Mouse (Mus musculus) embryo, embryonic 10.5 days (tissue): ENCODE measurements around the gene Fev.

Experiments
- DNase-seq: peaks from one replicate; pipeline ENCODE4 v3.0.0-alpha.2; 2015; ENCODE audit warnings: low spot score

Fev gene

GRCm38 (mm10) chr1:74880785-74881360, 4.3 kb downstream of the Fev start:
- DNase-seq = peak; percentile 91

- DNase-seq = no peak
Observed at GRCm38 (mm10) chr1:74877199-74877598, 8.0 kb downstream of the Fev start.

GRCm38 (mm10) chr1:74872218-74872617, 13.0 kb downstream of the Fev start:
- DNase-seq = no peak

GRCm38 (mm10) chr1:74861783-74862182, 23.4 kb downstream of the Fev start:
- no peak for DNase-seq

- no peak for DNase-seq
Observed at GRCm38 (mm10) chr1:74859223-74859984, 25.8 kb downstream of the Fev start.

- no peak for DNase-seq
Observed at GRCm38 (mm10) chr1:74858805-74859204, 26.4 kb downstream of the Fev start.

GRCm38 (mm10) chr1:74858171-74858719, 27.0 kb downstream of the Fev start:
- DNase-seq = peak; percentile 88

- DNase-seq = peak; percentile 29
Observed at GRCm38 (mm10) chr1:74857677-74858076, 27.5 kb downstream of the Fev start.

- no peak for DNase-seq
Observed at GRCm38 (mm10) chr1:74857201-74857600, 28.0 kb downstream of the Fev start.

GRCm38 (mm10) chr1:74856791-74857190, 28.4 kb downstream of the Fev start:
- peak; percentile 29 for DNase-seq

- no peak for DNase-seq
Observed at GRCm38 (mm10) chr1:74856439-74856720, 28.8 kb downstream of the Fev start.

GRCm38 (mm10) chr1:74855651-74856438, 29.4 kb downstream of the Fev start:
- peak; percentile 31 for DNase-seq

- no peak for DNase-seq
Observed at GRCm38 (mm10) chr1:74855156-74855555, 30.1 kb downstream of the Fev start.

GRCm38 (mm10) chr1:74854306-74855056, 30.7 kb downstream of the Fev start, which contains the start of gene Cdk5r2:
TSS of gene Cdk5r2 (plus strand) at chr1:74854934.
- peak; percentile 97 for DNase-seq

- peak; percentile 58 for DNase-seq
Observed at GRCm38 (mm10) chr1:74851001-74851775, 34.0 kb downstream of the Fev start.

- no peak for DNase-seq
Observed at GRCm38 (mm10) chr1:74850251-74850650, 35.0 kb downstream of the Fev start.

- no peak for DNase-seq
Observed at GRCm38 (mm10) chr1:74848946-74849345, 36.3 kb downstream of the Fev start.

- DNase-seq = no peak
Observed at GRCm38 (mm10) chr1:74846341-74846740, 38.9 kb downstream of the Fev start.

GRCm38 (mm10) chr1:74843090-74843489, 42.1 kb downstream of the Fev start:
- no peak for DNase-seq

- no peak for DNase-seq
Observed at GRCm38 (mm10) chr1:74833255-74833654, 52.0 kb downstream of the Fev start.
